Mouse (Mus musculus) thymus, adult 2 months (tissue): Measurements from ENCODE around the gene Pla2g10. TPM values are rescaled to one million over a fixed set of nuclear protein-coding genes. Genes with fewer than 3 reads are reported as not detected.

Experiments used
- DNase-seq: peaks from one replicate; pipeline ENCODE4 v3.0.0; 2021
- H3K27ac ChIP-seq: fragments of 200-500 bp; 2 replicates; pipeline ENCODE4 v1.5.1; 2012; ENCODE audit warnings: low read length, control low read depth; ENCODE audit not compliant: control insufficient read depth, insufficient read depth
- H3K27me3 ChIP-seq: fragments of 200-500 bp; 2 replicates; pipeline ENCODE4 v1.6.1; 2012; ENCODE audit warnings: mild to moderate bottlenecking, low read length, moderate library complexity, mixed read lengths; ENCODE audit not compliant: control insufficient read depth, insufficient read depth
- H3K36me3 ChIP-seq: fragments of 200-500 bp; 2 replicates; pipeline ENCODE4 v1.6.1; 2012; ENCODE audit warnings: mild to moderate bottlenecking, low read length, moderate library complexity; ENCODE audit not compliant: control insufficient read depth, insufficient read depth
- H3K4me1 ChIP-seq: fragments of 200-500 bp; replicated peaks from 2 replicates; pipeline ENCODE4 v1.6.1; 2012; ENCODE audit warnings: low read length; ENCODE audit not compliant: control insufficient read depth, insufficient read depth
- H3K4me3 ChIP-seq: fragments of 200-500 bp; 2 replicates; pipeline ENCODE4 v1.5.1; 2012; ENCODE audit warnings: mild to moderate bottlenecking, low read length, control low read depth, moderate library complexity; ENCODE audit not compliant: control insufficient read depth, insufficient read depth
- CTCF ChIP-seq: fragments of 200-500 bp; IDR thresholded peaks from 2 replicates; pipeline ENCODE4 v1.5.1; 2012; ENCODE audit warnings: mild to moderate bottlenecking, control low read depth, low read length, moderate library complexity, borderline replicate concordance; ENCODE audit not compliant: control insufficient read depth, poor library complexity, insufficient read depth; ENCODE audit errors: extremely low read depth
- POLR2A ChIP-seq: fragments of 200-500 bp; IDR thresholded peaks from 2 replicates; pipeline ENCODE4 v1.6.1; 2012; ENCODE audit warnings: mild to moderate bottlenecking, low read length, control low read depth, moderate library complexity; ENCODE audit not compliant: control insufficient read depth, poor library complexity, insufficient read depth; ENCODE audit errors: extremely low read depth
- WGBS: fragments of 180-500 bp; shearing (Covaris S2); methylation state at CpG from one replicate; pipeline ENCODE4 v1.1.7; 2018; 5-methylcytosine and 5-hydroxymethylcytosine counted together
- polyA plus RNA-seq: library from polyadenylated mRNA; depleted of rRNA; stranded (reverse); fragments of >200 nt; gene quantifications from 2 replicates; pipeline ENCODE4 v1.2.3, GENCODE M21; 2012

Gene Pla2g10
- polyA plus RNA-seq, 1 experiment, result 0.35 TPM

GRCm38 (mm10) chr16:13702184-13702583 lies 28.6 kb downstream of the Pla2g10 start:
- Histone ChIP-seq H3K4me3 (no peak overlapping the region), H3K36me3 (peaks cover 44% of the 10 kb centered on the region), H3K27ac (no peak overlapping the region), H3K4me1 (no peaks in the 10 kb centered on the region), H3K27me3 (no peaks in the 10 kb centered on the region)
- no peak for TF ChIP-seq CTCF
- TF ChIP-seq POLR2A, result no peak
- 97% methylated on average over 7 of the region's 7 CpGs for WGBS
- no peak for DNase-seq

- TF ChIP-seq CTCF (no peak), POLR2A (no peak)
- no peak overlapping the region for H3K27ac ChIP-seq
- peaks cover 62% of the 10 kb centered on the region for H3K36me3 ChIP-seq
- no peak for DNase-seq
- no peaks in the 10 kb centered on the region for H3K4me1 ChIP-seq
- H3K4me3 ChIP-seq, result no peak overlapping the region
- H3K27me3 ChIP-seq, result no peaks in the 10 kb centered on the region
- 98% methylated on average over 7 of the region's 7 CpGs for WGBS
Measured at GRCm38 (mm10) chr16:13698998-13699397, 31.8 kb downstream of the Pla2g10 start.

GRCm38 (mm10) chr16:13678601-13679319 lies 52.0 kb downstream of the Pla2g10 start:
- no peak for DNase-seq
- Histone ChIP-seq H3K4me3 (no peak overlapping the region), H3K36me3 (peaks cover 21% of the 10 kb centered on the region), H3K4me1 (no peaks in the 10 kb centered on the region), H3K27ac (no peak overlapping the region), H3K27me3 (no peaks in the 10 kb centered on the region)
- no peak for TF ChIP-seq CTCF
- no peak for TF ChIP-seq POLR2A
- WGBS, result 83% methylated on average over 3 of the region's 3 CpGs

DNA sequence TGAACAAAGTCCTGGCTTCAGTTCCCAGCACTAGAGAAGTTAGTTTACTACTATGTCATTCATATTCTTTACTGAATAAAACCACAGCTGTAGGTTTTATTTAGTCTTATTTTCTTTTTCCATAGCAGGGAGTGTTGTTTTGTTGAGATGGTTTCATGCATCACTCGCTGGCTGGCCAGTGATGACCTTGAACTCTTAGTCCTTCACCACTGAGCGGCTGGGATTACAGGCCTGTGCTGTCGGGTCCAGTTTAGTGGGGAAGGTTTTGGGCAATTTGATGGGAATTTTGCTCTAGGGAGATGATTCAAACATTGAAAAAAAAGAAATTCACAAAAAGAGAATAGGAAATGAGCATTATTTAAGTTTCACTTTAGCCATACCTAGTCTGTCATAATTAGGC lies 56.3 kb downstream of the Pla2g10 start:
- WGBS, result 96% methylated on average over 3 of the region's 3 CpGs
- TF ChIP-seq POLR2A (no peak), CTCF (no peak)
- Histone ChIP-seq H3K36me3 (peaks cover 21% of the 10 kb centered on the region), H3K27ac (no peak overlapping the region), H3K4me1 (peaks cover 6% of the 10 kb centered on the region), H3K27me3 (no peaks in the 10 kb centered on the region), H3K4me3 (no peak overlapping the region)
- no peak for DNase-seq

GRCm38 (mm10) chr16:13673114-13673513 lies 57.7 kb downstream of the Pla2g10 start:
- no peaks in the 10 kb centered on the region for H3K27me3 ChIP-seq
- no peak overlapping the region for H3K27ac ChIP-seq
- H3K36me3 ChIP-seq, result peaks cover 16% of the 10 kb centered on the region
- H3K4me1 ChIP-seq, result peaks cover 6% of the 10 kb centered on the region
- H3K4me3 ChIP-seq, result no peak overlapping the region
- TF ChIP-seq POLR2A, result no peak
- no peak for TF ChIP-seq CTCF
- WGBS, result 81% methylated on average over 5 of the region's 5 CpGs
- DNase-seq, result no peak

DNA sequence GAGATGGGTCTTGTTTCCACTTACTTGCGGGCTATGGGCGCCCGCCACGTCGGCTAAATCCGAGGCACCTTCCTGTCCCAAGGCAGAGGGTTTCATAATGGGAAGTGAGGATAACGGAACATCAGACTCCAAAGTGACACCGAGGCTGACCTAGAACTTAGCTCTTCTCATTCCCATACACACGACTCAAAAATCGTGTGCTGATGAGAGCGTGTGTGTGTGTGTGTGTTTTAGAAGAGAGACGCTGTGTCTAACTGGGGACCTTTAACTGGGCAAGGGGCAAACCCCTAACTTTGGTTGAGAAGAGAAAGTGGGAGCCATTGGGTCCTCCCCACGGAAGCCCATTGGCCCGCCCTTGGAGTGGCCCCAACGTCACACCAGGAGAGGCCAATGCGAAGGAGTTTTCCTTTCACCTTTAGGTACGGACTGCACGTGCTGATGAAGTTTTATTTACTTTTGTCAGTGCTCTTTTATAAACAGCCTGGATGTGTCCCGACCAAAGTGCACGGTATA lies 58.3 kb downstream of the Pla2g10 start:
- TF ChIP-seq POLR2A (no peak), CTCF (no peak)
- Histone ChIP-seq H3K4me3 (peak overlapping the region; percentile 96), H3K27ac (peak overlapping the region; percentile 21), H3K36me3 (peaks cover 9% of the 10 kb centered on the region), H3K27me3 (no peaks in the 10 kb centered on the region), H3K4me1 (peaks cover 7% of the 10 kb centered on the region)
- DNase-seq, result peak; percentile 66
- under 1% methylated on average over 20 of the region's 20 CpGs for WGBS
